Mouse (Mus musculus): ENCODE measurements at regions not wholly inside any gene's neighbourhood (a gene's known extent, or its start where the extent isn't known, plus 50 kb on each side); places are given as distances from the start of the nearest gene placed in this dataset.

DNA sequence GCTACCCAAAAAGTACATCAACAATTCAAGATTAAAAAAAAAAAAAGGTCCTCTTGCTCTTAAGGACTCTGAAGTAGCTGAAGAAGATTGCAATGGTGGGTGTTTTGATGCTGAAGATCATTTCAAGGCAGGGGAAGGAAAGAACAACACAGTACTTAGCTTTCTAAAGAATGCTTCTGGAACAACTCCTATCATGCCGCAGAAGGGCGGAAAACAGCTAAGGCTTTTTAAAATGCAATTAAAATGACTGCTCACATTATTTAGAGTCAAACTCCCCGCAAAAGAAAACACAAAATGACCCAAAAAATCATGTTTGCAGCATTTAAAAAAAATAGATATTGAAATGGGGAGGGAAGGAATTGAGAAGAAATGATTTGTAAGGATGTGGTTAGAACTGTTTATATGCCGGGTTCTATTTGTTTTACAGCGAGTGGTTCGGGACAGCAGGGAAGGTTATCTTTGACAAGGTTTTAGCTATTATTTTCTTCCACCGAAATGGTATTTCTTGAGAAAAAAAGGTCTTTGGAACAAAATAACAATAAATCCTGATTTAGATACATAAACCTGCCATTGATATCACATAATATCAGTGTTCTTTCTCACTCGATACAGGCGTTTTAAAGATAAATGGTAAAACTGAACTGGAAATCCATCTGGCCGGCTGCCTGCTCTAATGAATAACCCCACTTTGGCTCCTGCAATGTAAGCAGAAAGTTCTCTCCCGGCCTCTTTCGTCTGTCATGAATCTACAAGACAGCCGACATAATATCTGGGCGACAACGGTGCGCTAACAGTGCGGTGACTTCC is 127.6 kb downstream of the Gm10295 start:
- no peak for TF ChIP-seq CTCF (IDR thresholded peaks at IDR 0.05; ENCODE audit: insufficient read depth, low read depth, low read length)
- TF ChIP-seq POLR2A (IDR thresholded peaks at IDR 0.05; ENCODE audit: insufficient read depth, low read depth, low read length), result no peak
- 62% methylated on average over 17 of the region's 17 CpGs for WGBS
- Histone ChIP-seq H3K27ac (ENCODE audit: insufficient read depth, low read depth, low read length) (no peak overlapping the region), H3K4me1 (ENCODE audit: control insufficient read depth, insufficient read depth, low read length) (no peaks in the 10 kb centered on the region), H3K4me3 (ENCODE audit: insufficient read depth, low read depth, low read length) (no peak overlapping the region)

DNA sequence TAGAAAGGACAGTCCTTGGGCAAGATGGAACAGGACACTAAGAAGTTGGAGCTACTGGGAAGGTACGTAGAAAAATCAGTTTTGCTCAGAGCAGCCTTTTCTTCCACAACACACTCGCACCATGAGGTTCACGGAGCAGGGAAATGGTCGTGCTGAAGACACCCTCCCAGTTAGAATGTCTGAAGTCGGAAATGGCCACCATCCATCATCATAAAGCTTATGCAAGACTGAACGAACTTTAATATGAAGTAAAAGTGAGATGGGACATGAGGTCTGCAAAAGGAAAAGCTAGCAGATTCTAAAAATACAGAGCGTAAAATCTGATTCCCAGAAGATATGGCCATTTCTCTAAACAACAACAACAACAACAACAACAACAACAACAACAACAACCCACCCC is 133.9 kb downstream of the Gm10295 start:
- Histone ChIP-seq H3K4me3 (ENCODE audit: insufficient read depth, low read depth, low read length) (no peak overlapping the region), H3K4me1 (ENCODE audit: control insufficient read depth, insufficient read depth, low read length) (no peaks in the 10 kb centered on the region), H3K27ac (ENCODE audit: insufficient read depth, low read depth, low read length) (no peak overlapping the region)
- no peak for TF ChIP-seq CTCF (IDR thresholded peaks at IDR 0.05; ENCODE audit: insufficient read depth, low read depth, low read length)
- no peak for TF ChIP-seq POLR2A (IDR thresholded peaks at IDR 0.05; ENCODE audit: insufficient read depth, low read depth, low read length)
- 90% methylated on average over 7 of the region's 7 CpGs for WGBS

DNA sequence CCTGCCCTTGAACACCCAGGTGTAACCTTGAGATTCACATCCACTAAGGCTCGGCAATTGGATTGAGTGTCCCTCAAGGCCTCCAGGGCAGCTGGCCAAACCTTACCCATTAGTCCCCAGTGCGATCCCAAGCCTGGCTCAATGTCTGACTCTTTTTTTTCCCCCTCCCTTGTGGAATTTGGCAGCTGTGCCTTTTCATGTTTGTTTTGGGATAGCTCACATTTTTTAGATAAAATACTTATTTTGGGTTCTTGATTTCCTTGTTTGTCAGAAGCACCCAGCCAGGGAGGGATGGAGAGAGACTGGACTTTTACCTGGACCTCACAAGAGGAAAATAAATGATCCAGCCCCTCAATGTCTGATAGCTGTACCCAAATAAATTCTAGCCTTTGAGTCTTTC is 134.5 kb downstream of the Gm10295 start:
- H3K4me1 ChIP-seq (ENCODE audit: control insufficient read depth, insufficient read depth, low read length), result no peaks in the 10 kb centered on the region
- no peak overlapping the region for H3K4me3 ChIP-seq (ENCODE audit: insufficient read depth, low read depth, low read length)
- no peak overlapping the region for H3K27ac ChIP-seq (ENCODE audit: insufficient read depth, low read depth, low read length)
- 67% methylated on average over 2 of the region's 2 CpGs for WGBS
- TF ChIP-seq CTCF (IDR thresholded peaks at IDR 0.05; ENCODE audit: insufficient read depth, low read depth, low read length) (no peak), POLR2A (IDR thresholded peaks at IDR 0.05; ENCODE audit: insufficient read depth, low read depth, low read length) (no peak)

DNA sequence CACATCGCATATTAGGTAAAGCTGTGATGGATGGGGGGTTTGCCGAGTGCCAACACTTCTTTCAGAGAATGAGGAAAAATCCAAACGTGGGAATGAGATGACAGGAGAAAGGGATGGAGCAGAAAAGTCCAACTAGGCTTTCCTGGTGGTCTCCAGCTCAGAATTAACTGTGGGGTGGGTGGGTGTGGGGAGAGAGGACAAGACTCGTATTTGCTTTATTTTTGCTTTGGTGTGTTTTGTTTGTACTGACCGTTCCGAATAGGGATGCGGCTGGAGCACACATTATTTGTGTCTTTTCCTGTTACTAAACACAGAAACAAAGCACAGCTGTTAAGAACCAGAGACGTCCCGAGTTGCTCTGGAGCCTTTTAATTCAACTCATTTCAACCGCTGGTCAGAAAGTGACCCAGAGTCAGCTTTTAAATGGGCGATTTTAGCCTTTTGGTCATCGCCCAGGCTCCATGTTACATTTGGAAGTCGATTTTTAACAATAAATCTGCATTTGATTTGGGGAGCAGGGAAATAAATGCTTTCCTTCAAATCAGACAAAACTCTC is 136.7 kb downstream of the Gm10295 start:
- WGBS, result 78% methylated on average over 13 of the region's 13 CpGs
- no peak for TF ChIP-seq POLR2A (IDR thresholded peaks at IDR 0.05; ENCODE audit: insufficient read depth, low read depth, low read length)
- no peak for TF ChIP-seq CTCF (IDR thresholded peaks at IDR 0.05; ENCODE audit: insufficient read depth, low read depth, low read length)
- no peak overlapping the region for H3K27ac ChIP-seq (ENCODE audit: insufficient read depth, low read depth, low read length)
- H3K4me3 ChIP-seq (ENCODE audit: insufficient read depth, low read depth, low read length), result no peak overlapping the region
- H3K4me1 ChIP-seq (ENCODE audit: control insufficient read depth, insufficient read depth, low read length), result no peaks in the 10 kb centered on the region

- no peak overlapping the region for H3K27ac ChIP-seq (ENCODE audit: insufficient read depth, low read depth, low read length)
- no peak overlapping the region for H3K4me3 ChIP-seq (ENCODE audit: insufficient read depth, low read depth, low read length)
- TF ChIP-seq POLR2A (IDR thresholded peaks at IDR 0.05; ENCODE audit: insufficient read depth, low read depth, low read length), result no peak
- TF ChIP-seq CTCF (IDR thresholded peaks at IDR 0.05; ENCODE audit: insufficient read depth, low read depth, low read length), result no peak
- WGBS, result 16% methylated on average over 7 of the region's 7 CpGs
- H3K4me1 ChIP-seq (ENCODE audit: control insufficient read depth, insufficient read depth, low read length), result peaks cover 4% of the 10 kb centered on the region; the same call in 1 of the 2 replicates
Measured at GRCm38 (mm10) chr7:71193131-71193530, 158.2 kb downstream of the Gm10295 start.

DNA sequence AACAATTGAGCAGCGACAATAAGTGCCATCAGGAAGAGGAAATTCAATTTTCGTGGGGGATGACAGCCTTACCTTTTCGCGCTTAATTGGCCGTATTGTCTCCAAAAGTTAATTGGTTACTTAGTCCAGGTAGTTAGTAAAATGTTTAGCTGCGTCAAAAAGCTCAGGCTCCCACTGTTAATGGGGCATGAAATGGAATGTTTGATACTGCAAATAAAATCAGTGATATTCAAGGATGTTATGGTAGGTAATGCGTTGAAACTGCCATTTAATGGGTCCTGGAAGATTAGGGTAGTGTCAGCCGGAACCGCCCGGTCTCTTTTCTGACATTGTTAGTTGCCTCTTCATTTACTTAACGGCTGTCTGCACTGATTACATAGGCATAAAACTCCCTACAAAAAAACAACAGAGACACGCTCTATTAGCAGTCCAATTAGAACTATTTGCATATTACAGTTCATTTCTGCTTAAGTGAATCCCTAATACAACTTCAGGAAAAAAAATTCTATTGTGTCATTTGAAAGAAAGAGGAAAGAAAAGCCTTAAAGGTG is 161.0 kb downstream of the Gm10295 start:
- Histone ChIP-seq H3K4me1 (ENCODE audit: control insufficient read depth, insufficient read depth, low read length) (peaks cover 4% of the 10 kb centered on the region; the same call in 1 of the 2 replicates), H3K4me3 (ENCODE audit: insufficient read depth, low read depth, low read length) (no peak overlapping the region), H3K27ac (ENCODE audit: insufficient read depth, low read depth, low read length) (no peak overlapping the region)
- no peak for TF ChIP-seq CTCF (IDR thresholded peaks at IDR 0.05; ENCODE audit: insufficient read depth, low read depth, low read length)
- TF ChIP-seq POLR2A (IDR thresholded peaks at IDR 0.05; ENCODE audit: insufficient read depth, low read depth, low read length), result no peak
- WGBS, result 42% methylated on average over 12 of the region's 12 CpGs

- Histone ChIP-seq H3K4me3 (ENCODE audit: insufficient read depth, low read depth, low read length) (no peak overlapping the region), H3K4me1 (ENCODE audit: control insufficient read depth, insufficient read depth, low read length) (peaks cover 4% of the 10 kb centered on the region; the same call in 1 of the 2 replicates), H3K27ac (ENCODE audit: insufficient read depth, low read depth, low read length) (no peak overlapping the region)
- WGBS, result 54% methylated on average over 6 of the region's 6 CpGs
- TF ChIP-seq CTCF (IDR thresholded peaks at IDR 0.05; ENCODE audit: insufficient read depth, low read depth, low read length), result no peak
- TF ChIP-seq POLR2A (IDR thresholded peaks at IDR 0.05; ENCODE audit: insufficient read depth, low read depth, low read length), result no peak
Measured at GRCm38 (mm10) chr7:71189757-71190156, 161.5 kb downstream of the Gm10295 start.

DNA sequence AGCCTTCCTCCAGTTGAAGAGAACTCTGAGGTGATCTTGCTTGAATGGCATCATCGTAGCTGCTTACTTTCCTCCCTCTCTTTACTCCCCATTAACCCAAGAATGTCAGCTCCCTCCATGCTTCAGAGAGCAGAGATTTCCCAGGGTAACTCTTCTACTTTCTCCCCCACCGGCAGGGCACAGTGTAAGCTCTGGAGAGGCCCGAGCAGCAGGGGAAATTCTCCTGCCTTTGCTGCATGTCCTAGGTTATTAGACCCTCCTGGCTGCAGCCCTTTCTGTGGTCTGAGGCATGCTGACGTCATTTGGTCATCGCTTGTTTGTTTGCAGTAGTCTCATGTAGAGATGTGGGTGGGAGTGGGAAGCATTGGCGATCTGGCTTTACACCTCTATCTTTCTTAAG is 163.2 kb downstream of the Gm10295 start:
- Histone ChIP-seq H3K27ac (ENCODE audit: insufficient read depth, low read depth, low read length) (no peak overlapping the region), H3K4me3 (ENCODE audit: insufficient read depth, low read depth, low read length) (no peak overlapping the region), H3K4me1 (ENCODE audit: control insufficient read depth, insufficient read depth, low read length) (peaks cover 2% of the 10 kb centered on the region; the same call in 1 of the 2 replicates)
- WGBS, result 44% methylated on average over 6 of the region's 6 CpGs
- TF ChIP-seq POLR2A (IDR thresholded peaks at IDR 0.05; ENCODE audit: insufficient read depth, low read depth, low read length) (no peak), CTCF (IDR thresholded peaks at IDR 0.05; ENCODE audit: insufficient read depth, low read depth, low read length) (no peak)

GRCm38 (mm10) chr7:71174871-71175270 is 176.4 kb downstream of the Gm10295 start:
- WGBS, result 87% methylated on average over 4 of the region's 4 CpGs
- Histone ChIP-seq H3K4me3 (ENCODE audit: insufficient read depth, low read depth, low read length) (no peak overlapping the region), H3K4me1 (ENCODE audit: control insufficient read depth, insufficient read depth, low read length) (no peaks in the 10 kb centered on the region), H3K27ac (ENCODE audit: insufficient read depth, low read depth, low read length) (no peak overlapping the region)
- no peak for TF ChIP-seq CTCF (IDR thresholded peaks at IDR 0.05; ENCODE audit: insufficient read depth, low read depth, low read length)
- no peak for TF ChIP-seq POLR2A (IDR thresholded peaks at IDR 0.05; ENCODE audit: insufficient read depth, low read depth, low read length)
